Mouse (Mus musculus) MEL (cell line): ENCODE measurements around the gene Zfp683.

Experiments used
- CTCF ChIP-seq, 3 experiments: IDR thresholded peaks in 2 of 3; conservative IDR thresholded peaks in 1 of 3; 2 replicates each; pipeline ENCODE4 v1.5.1; 2011 to 2012; ENCODE audit warnings: low read length in 3 of 3, low read depth in 2 of 3, mild to moderate bottlenecking in 2 of 3, improper control_type of control experiment in 1 of 3, inconsistent platforms in 1 of 3, mixed read lengths in 1 of 3, moderate library complexity in 1 of 3; ENCODE audit not compliant: control insufficient read depth in 1 of 3, insufficient read depth in 1 of 3, poor library complexity in 1 of 3, severe bottlenecking in 1 of 3
- EP300 ChIP-seq, 2 experiments: IDR thresholded peaks; 2 replicates each; pipeline ENCODE4 v1.6.1; 2011; ENCODE audit warnings: improper control_type of control experiment in 2 of 2, low read length in 2 of 2, low read depth in 1 of 2, mild to moderate bottlenecking in 1 of 2
- MAZ ChIP-seq: IDR thresholded peaks from 2 replicates; pipeline ENCODE4 v1.6.1; 2012; ENCODE audit warnings: low read depth, mild to moderate bottlenecking, inconsistent platforms, low read length, improper control_type of control experiment
- MYC ChIP-seq: IDR thresholded peaks from 2 replicates; pipeline ENCODE4 v1.6.1; 2011; ENCODE audit warnings: low read depth, mild to moderate bottlenecking, low read length, improper control_type of control experiment, moderate library complexity
- POLR2A ChIP-seq, 2 experiments: IDR thresholded peaks; 2 replicates each; pipeline ENCODE4 v1.6.1; 2011 to 2012; ENCODE audit warnings: low read length in 2 of 2, mild to moderate bottlenecking in 2 of 2, control low read depth in 1 of 2, improper control_type of control experiment in 1 of 2, low read depth in 1 of 2, moderate library complexity in 1 of 2; ENCODE audit not compliant: control insufficient read depth in 1 of 2, insufficient read depth in 1 of 2, poor library complexity in 1 of 2
- RAD21 ChIP-seq: IDR thresholded peaks from 2 replicates; pipeline ENCODE4 v1.6.1; 2011; ENCODE audit warnings: mild to moderate bottlenecking, low read depth, low read length, improper control_type of control experiment
- RCOR1 ChIP-seq: IDR thresholded peaks from 2 replicates; pipeline ENCODE4 v1.6.1; 2012; ENCODE audit warnings: low read depth, mild to moderate bottlenecking, inconsistent platforms, low read length, improper control_type of control experiment
- USF1 ChIP-seq: IDR thresholded peaks from 2 replicates; pipeline ENCODE4 v1.6.1; 2014; ENCODE audit warnings: low read depth, mild to moderate bottlenecking, inconsistent platforms, low read length, improper control_type of control experiment, moderate library complexity
- USF2 ChIP-seq, 2 experiments: IDR thresholded peaks; 2 replicates each; pipeline ENCODE4 v1.6.1; 2011 to 2012; ENCODE audit warnings: improper control_type of control experiment in 2 of 2, low read length in 2 of 2, borderline replicate concordance in 1 of 2, inconsistent platforms in 1 of 2, low read depth in 1 of 2, mild to moderate bottlenecking in 1 of 2; ENCODE audit not compliant: insufficient read depth in 1 of 2

GRCm38 (mm10) chr4:134005581-134006358 lies 47.9 kb upstream of the Zfp683 start:
- TF ChIP-seq MYC (0 out of 2 replicates have a peak, but pooled peaks have one; percentile 22), RCOR1 (no peak), RAD21 (no peak), EP300 (IDR thresholded peaks at IDR 0.05; ENCODE audit: low read depth in 1 of 2, low read length in 2 of 2) (no peak; a peak in 1 of 4 replicates), USF2 (IDR thresholded peaks at IDR 0.05; ENCODE audit: borderline replicate concordance in 1 of 2, insufficient read depth in 1 of 2, low read depth in 1 of 2, low read length in 2 of 2) (no peak), USF1 (no peak), CTCF (IDR thresholded peaks at IDR 0.05 in 2 of 3, conservative IDR thresholded peaks at IDR 0.05 in 1 of 3; ENCODE audit: control insufficient read depth in 1 of 3, insufficient read depth in 1 of 3, low read depth in 2 of 3, low read length in 3 of 3, poor library complexity in 1 of 3, severe bottlenecking in 1 of 3) (no peak), POLR2A (IDR thresholded peaks at IDR 0.05; ENCODE audit: control insufficient read depth in 1 of 2, insufficient read depth in 1 of 2, low read depth in 1 of 2, low read length in 2 of 2, poor library complexity in 1 of 2) (no peak), MAZ (no peak)
